Mouse (Mus musculus): ENCODE data around the gene Sgo2a.

DNA sequence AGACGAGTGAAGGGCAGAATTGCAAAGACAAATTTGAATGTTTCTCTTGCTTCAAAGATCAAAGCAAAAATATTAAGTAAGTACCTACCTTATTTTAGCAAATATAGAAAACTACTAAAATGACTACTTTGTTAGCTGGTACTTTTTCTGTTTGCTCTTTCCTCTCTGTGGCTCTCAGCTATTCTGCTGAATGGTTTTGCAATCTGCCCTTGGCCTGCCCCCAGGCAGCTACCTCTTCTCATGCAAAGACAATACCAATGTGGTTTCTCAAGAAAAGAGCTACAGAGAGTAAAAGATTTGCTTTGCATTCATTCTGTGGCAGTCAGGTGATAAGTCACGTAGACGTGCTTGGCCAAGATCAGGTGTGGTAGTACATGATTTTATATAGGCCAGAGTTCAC lies 2.4 kb downstream of the Sgo2a start:
- TF ChIP-seq CTCF (IDR thresholded peaks at IDR 0.05; ENCODE audit: low read depth, low read length), result no peak
- TF ChIP-seq POLR2A (IDR thresholded peaks at IDR 0.05; ENCODE audit: extremely low read depth, insufficient read depth, low read length), result no peak
